Mouse (Mus musculus) brown adipose tissue, adult 24 weeks (tissue): ENCODE results near the gene Epn1. TPM values are rescaled to one million over a fixed set of nuclear protein-coding genes. Genes with fewer than 3 reads are reported as not detected.

ENCODE experiments used
- H3K27ac ChIP-seq: fragments of 200-500 bp; replicated peaks from 2 replicates; pipeline ENCODE4 v1.5.1; 2012; ENCODE audit warnings: low read depth, mild to moderate bottlenecking, low read length
- H3K4me1 ChIP-seq: fragments of 200-500 bp; 2 replicates; pipeline ENCODE4 v1.6.1; 2012; ENCODE audit warnings: low read length, mixed read lengths; ENCODE audit not compliant: control insufficient read depth, insufficient read depth, insufficient read length
- H3K4me3 ChIP-seq: fragments of 200-500 bp; 2 replicates; pipeline ENCODE4 v1.5.1; 2012; ENCODE audit warnings: low read depth, mild to moderate bottlenecking, low read length, moderate library complexity; ENCODE audit not compliant: insufficient read depth
- polyA plus RNA-seq: library from polyadenylated mRNA; stranded (reverse); fragments of >200 nt; gene quantifications from 2 replicates; pipeline ENCODE4 v1.2.4, GENCODE M21; 2012; ENCODE audit not compliant: missing spikeins, insufficient read depth, insufficient read length

The Epn1 gene
- polyA plus RNA-seq, 1 experiment, result 66.5 TPM

DNA sequence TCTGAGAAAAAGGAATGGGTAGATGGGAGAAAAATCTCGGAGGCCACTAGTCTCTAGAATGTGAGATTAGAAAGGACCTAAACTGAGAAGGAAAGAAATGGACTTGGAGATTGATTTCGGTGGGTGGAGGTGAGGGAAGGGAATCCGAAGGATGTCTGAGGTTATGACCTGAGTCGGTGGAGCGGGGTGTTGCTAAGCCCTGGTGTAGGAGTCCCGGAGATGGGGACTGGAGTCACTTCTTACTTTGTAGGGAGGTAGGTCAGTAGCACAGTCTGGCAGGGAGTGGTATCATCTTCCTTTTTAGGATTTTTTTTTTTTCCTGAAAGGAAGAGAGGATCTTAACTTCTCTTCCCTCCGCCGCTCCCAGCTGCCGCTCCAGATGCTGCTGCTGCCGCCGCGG is 27.6 kb upstream of the Epn1 start:
- Histone ChIP-seq H3K4me3 (peak overlapping the region; percentile 65), H3K27ac (no peak overlapping the region), H3K4me1 (no peaks in the 10 kb centered on the region; the same call in 1 of the 2 replicates)

DNA sequence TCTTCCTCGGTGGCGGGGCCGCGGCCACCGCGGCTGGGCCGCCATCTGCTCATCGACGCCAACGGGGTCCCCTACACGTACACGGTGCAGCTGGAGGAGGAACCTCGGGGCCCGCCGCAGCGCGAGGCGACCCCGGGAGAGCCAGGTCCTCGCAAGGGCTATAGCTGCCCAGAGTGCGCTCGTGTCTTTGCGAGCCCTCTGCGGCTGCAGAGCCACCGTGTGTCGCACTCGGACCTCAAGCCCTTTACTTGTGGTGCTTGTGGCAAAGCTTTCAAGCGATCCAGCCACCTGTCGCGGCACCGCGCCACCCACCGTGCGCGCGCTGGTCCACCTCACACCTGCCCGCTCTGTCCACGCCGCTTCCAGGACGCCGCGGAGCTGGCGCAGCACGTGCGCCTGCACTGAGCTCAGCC is 27.1 kb upstream of the Epn1 start:
- Histone ChIP-seq H3K4me1 (no peaks in the 10 kb centered on the region; the same call in 1 of the 2 replicates), H3K4me3 (peak overlapping the region; percentile 8; the same call in 1 of the 2 replicates), H3K27ac (no peak overlapping the region)

DNA sequence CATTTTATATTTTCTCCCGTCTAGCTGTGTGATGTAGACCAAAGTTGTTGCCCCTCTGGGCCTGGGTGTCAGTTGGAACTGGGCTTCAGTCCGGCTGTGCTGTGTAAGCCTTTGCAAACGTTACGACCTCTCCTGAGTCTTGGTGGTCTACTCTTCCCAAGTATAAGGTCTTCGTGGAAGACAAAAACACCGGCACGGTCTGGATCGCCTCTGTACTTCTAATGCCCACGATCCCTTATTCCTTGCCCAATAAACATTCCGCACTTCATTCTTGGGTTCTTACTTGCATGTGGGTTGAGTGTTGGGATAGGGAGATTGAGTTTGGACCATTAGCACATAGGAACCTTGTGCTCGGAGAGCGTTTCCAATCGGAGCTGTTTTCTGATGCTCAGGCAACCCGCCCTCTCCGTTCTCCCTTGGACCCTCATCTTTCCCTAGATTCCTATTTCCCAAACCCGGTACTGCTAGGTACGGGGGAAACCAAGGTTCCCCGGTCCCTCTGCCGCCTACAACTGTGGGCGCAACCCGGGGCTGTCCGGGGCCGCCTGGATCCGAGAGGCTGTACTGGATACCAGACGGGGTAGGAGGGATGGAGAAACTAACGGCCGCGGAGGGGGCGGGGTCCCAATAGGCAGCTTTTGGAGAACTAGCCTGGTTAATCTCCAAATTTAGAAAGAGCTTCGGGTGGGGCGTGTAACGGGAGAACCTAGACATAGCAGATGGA is 26.4 kb upstream of the Epn1 start:
- no peaks in the 10 kb centered on the region; the same call in 1 of the 2 replicates for H3K4me1 ChIP-seq
- H3K27ac ChIP-seq, result no peak overlapping the region
- no peak overlapping the region; the same call in 1 of the 2 replicates for H3K4me3 ChIP-seq

DNA sequence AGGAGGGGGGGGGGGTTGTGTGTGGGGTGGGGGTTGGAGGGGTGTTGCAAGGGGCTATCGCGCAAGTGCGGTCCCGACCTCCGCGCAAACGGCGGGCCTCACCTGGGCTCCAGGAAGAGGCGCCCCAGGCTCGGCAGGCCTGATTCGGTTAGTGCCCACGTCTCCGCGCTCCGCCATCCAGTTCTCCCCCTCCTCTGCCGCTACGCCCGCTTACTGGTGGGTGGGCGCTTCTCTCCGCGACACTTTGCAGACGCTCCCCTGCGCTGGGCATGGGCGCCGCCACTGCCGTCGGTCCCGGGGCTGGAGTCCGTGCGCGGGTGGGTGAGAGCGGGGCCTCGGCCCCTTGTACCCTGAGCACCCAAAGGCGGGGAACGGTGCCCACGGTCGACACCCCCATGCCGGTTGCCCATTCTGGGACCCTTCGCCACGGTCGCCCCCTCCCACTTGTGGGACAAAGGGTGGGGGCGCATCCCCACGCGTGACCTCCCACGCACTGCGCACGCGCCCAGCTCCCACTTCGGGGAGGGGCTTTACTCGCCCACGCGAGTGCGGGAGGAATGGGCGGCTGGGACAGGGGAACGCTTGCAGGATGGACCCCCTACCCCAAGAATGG is 23.3 kb upstream of the Epn1 start:
- no peak overlapping the region for H3K27ac ChIP-seq
- no peaks in the 10 kb centered on the region; the same call in 1 of the 2 replicates for H3K4me1 ChIP-seq
- no peak overlapping the region for H3K4me3 ChIP-seq

DNA sequence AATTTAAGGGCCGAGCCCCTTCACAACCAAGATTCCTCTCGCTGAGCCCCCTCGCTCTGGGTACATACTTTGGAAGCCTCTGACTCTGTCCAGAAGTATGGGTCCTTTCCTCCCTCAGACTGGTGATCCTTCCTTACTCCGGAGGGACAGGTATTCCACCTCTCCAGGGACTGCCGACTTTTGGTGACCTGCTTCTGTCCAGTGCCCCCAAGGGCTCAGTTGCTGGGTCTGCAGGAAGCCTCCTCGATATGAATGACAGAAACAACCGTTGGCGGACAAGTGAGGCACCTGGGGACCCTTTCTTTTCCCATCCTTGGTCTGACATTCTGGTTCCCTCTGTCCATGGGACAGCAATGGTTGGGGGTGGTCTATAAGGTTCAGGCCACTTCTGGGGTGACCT is 22.7 kb upstream of the Epn1 start:
- no peak overlapping the region for H3K4me3 ChIP-seq
- no peak overlapping the region for H3K27ac ChIP-seq
- no peaks in the 10 kb centered on the region for H3K4me1 ChIP-seq

DNA sequence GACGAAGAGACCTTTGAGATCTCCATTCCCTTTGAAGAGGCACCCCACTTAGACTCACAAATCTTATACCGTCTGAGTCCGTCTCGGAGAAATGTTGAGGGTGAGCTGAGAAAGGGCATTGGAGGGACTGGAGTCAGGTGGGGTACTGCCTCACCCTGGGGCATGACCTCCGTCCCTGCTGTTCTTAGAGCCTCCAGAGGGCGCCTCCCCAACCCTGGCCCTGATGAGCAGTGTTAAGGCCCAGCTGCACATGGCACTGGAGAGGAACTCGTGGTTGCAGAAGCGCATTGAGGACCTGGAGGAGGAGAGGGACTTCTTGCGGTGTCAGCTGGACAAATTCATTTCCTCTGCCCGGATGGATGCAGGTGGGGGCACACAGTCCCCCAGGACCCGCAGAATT is 22.2 kb upstream of the Epn1 start:
- no peak overlapping the region for H3K27ac ChIP-seq
- H3K4me1 ChIP-seq, result no peaks in the 10 kb centered on the region
- H3K4me3 ChIP-seq, result no peak overlapping the region

DNA sequence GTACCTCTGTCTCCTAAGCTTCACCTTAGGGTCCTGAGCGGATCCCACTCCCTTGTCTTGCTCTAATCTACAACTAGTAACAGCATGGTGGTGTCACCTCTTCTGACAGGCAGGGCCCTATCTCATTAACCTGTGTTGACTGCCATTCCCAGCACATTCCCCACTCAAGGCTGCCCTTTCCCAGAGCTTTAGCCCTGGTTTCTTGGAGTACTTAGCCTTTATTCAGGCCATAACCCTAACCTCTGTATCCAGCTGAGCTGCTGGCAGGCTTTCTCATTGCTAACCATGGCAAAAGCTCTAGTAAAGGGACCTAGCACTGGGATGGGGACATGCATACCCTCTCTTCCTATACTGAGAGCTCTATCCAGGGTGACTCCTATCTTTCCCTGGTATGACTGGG is 21.4 kb upstream of the Epn1 start:
- Histone ChIP-seq H3K27ac (no peak overlapping the region), H3K4me3 (no peak overlapping the region), H3K4me1 (0 out of 2 replicates have a peak, but pooled peaks cover 2% of the 10 kb centered on the region)

DNA sequence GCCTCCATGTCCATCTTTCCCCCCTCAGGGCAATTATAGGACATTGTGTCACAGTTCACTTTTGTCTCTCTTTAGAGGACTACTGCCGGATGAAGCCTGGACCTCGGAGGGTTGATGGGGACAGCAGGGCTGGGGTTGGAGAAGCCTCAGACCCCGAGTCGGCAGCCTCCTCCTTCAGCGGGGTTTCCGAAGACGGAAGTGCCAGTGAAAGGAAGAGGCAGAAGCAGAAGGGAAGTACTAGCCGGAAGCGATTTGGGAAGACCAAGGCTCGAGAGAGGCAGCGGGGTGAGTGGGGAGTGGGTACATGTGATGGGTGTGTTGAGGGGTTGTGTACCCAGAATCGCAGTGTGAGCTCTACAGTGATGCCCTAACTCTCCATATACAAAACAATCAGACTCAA is 20.6 kb upstream of the Epn1 start:
- no peak overlapping the region for H3K4me3 ChIP-seq
- H3K4me1 ChIP-seq, result peaks cover 7% of the 10 kb centered on the region; the same call in 1 of the 2 replicates
- no peak overlapping the region for H3K27ac ChIP-seq

DNA sequence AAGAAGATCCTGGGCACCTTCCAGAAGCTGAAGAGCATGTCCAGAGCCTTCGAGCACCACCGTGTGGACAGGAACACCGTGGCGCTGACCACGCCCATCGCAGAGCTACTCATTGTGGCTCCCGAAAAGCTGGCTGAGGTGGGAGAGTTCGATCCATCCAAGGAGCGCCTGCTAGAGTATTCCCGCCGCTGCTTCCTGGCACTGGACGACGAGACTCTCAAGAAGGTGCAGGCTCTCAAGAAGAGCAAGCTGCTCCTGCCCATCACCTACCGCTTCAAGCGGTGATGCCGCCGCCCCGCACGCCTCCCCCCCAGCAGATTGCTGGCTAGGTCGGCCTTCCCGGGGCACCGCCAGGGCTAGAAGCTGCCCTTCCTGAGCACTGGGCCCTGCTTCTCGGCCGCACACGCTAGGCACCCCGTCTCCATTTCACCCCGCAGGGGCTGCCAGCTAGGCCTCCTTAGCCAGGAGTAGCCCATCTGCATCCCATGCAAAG is 19.8 kb upstream of the Epn1 start:
- peak overlapping the region; percentile 93 for H3K27ac ChIP-seq
- peak overlapping the region; percentile 93 for H3K4me3 ChIP-seq

DNA sequence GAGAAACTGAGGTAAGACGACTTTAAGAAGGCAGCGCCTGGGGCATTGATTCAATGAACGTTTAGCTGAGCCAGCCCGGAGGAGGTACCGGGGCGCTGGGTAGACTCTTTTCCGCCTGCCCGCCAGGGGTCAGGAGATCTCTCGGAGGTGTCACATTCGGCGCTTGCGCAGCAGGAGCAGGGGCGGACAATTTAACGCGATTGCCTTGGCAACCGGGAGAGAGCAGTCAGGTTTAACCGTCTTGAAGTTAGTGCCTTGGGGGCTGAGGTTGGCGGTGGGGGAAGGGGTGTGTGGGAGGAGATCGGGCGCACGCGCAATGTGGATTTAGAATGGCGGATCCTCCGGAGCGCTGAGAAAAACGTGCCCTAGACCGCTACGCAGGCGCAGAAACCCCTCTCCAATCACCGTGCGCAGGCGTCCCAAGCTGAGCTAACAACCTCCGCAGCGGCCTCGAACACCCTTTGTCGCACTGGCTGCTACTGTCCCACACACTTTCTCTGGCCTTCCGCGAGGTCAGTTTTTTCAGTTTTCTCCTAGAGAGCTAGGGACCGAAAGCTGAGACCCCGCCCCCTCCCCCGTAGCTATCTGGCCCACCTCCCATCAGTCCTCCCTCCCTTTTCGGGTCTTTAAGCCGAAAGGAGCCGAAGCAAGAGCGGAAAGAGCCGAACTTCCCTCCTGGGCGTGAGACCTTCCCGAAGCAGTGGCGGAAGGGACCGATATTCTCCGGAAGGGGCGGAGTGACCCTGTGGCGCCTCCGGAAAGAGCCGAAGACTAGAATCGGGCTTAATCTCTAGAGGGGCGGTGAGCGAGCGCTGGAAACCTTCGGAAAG is 18.9 kb upstream of the Epn1 start:
- H3K27ac ChIP-seq, result peak overlapping the region; percentile 99
- peak overlapping the region; percentile 93 for H3K4me3 ChIP-seq
- H3K4me1 ChIP-seq, result peaks cover 9% of the 10 kb centered on the region; the same call in 1 of the 2 replicates

More for the DNA sequence above, 19.8 kb upstream of the Epn1 start:
- H3K4me1 ChIP-seq, result peaks cover 9% of the 10 kb centered on the region; the same call in 1 of the 2 replicates

DNA sequence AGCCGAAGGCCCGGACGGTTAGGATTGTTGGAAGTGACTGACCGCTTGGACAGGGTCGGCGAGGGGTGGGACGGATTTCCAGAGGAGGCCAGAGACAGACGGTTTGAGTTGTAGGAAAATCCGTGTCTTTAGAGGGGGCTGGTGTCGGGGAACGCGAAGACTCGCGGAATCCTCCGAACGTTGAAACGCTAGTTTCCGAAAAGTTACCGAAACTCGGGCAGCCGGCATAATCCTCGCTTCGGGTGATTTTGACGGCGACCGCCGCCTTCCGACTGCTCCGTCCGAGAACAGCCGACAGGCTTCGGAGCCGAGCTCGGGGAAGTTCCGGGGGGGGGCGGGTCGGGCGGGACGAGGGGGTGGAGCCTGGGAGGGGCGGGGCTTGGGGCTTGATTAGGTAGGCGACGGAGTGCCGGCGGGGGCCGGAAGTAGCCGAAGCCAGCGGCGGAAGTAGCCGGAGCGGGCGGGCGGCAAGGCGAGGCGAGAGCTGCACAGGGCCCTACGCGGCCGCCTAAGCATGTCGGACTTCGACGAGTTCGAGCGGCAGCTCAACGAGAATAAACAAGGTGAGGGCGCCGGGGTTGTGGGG is 18.2 kb upstream of the Epn1 start, which contains the start of gene U2af2:
Gene U2af2 (plus strand): TSS at position 370 of the 586 bp plus-strand sequence.
- peaks cover 9% of the 10 kb centered on the region; the same call in 1 of the 2 replicates for H3K4me1 ChIP-seq
- H3K27ac ChIP-seq, result peak within 1 kb of the TSS; percentile 99
- H3K4me3 ChIP-seq, result peak within 1 kb of the TSS; percentile 93

DNA sequence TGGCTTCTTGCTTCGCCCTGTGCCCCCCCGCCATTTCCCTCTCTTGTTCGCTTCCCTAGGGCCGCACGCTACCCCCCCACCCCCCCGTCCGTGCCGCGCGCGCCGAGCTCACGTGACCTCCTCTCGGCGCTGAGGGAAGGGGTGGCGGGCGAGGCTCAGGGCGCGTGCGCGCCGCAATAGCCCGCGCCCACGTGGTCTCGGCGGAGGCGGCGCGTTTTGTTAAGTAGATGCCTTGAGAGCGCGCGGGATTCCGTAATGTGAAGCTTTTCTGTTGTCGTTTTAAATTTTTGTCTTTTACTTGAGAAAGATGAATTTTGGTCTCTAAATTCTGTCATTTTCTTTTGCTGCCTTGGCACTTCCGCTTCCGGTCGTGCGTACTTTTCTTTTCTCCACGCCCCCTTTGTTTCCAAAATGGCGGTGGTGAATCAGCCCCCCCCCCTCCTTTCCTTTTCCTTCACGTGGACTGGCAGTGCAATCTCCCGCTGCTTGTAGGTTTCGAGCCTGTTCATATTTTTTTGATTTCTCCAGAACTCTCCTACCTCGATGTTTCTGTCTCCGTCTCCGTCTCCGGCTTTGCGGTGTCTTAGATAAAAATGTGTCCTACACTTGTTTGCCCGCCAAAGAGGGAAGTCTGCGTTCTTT is 17.6 kb upstream of the Epn1 start:
- peak overlapping the region; percentile 82 for H3K4me3 ChIP-seq
- peak overlapping the region; percentile 92 for H3K27ac ChIP-seq
- peaks cover 9% of the 10 kb centered on the region; the same call in 1 of the 2 replicates for H3K4me1 ChIP-seq

DNA sequence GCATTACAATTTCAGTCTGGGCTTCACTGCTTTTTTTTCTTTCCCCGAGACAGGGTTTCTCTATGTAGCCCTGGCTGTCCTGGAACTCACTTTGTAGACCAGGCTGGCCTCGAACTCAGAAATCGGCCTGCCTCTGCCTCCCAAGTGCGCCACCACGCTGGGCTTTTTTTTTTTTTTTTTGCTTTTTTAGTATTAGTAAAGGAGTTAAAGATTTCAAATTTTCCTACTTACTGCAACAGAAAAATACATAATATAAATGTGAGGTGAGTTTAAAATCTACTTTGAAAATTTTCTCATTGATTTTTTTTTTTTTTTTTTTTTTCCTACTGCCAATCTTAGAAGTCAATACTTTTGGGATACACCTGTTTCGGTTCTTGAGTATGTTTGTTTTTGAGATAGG is 15.1 kb upstream of the Epn1 start:
- H3K27ac ChIP-seq, result no peak overlapping the region
- H3K4me3 ChIP-seq, result no peak overlapping the region

DNA sequence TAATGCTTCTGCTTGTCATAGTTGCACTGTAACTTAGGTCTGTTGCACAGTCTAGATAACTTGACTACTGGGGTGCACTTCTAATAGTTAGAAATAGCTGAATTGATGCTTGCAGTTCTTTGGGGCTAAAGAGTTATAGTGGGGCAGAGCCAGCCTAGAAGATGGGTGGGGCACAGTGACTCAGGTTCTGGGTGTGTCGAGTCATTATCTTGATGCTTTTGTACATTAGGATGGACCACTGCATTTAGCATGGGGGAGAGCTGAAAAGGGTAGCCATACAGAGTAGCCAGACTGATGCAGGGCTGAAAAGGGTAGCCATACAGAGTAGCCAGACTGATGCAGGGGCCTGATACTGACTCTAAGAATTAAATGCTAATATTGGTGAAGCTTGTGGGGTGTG is 6.4 kb upstream of the Epn1 start:
- Histone ChIP-seq H3K4me1 (no peaks in the 10 kb centered on the region), H3K4me3 (no peak overlapping the region), H3K27ac (no peak overlapping the region)

More for the DNA sequence above, 15.1 kb upstream of the Epn1 start:
- H3K4me1 ChIP-seq, result peaks cover 9% of the 10 kb centered on the region; the same call in 1 of the 2 replicates
